Mouse (Mus musculus) cerebellum, adult 2 months (tissue): ENCODE data around the gene Syvn1. TPM values are rescaled to one million over a fixed set of nuclear protein-coding genes. Genes with fewer than 3 reads are reported as not detected.
A peak's percentile ranks its signal among the peaks of the same experiment; 100 is the strongest.

Experiments
- DNase-seq, 2 experiments: peaks; one replicate each; pipeline ENCODE4 v3.0.0; 2021
- H3K27ac ChIP-seq: fragments of 200-500 bp; 2 replicates; pipeline ENCODE4 v1.5.1; 2012; ENCODE audit warnings: low read length, control low read depth, inconsistent platforms; ENCODE audit not compliant: insufficient read depth
- H3K27me3 ChIP-seq: fragments of 200-500 bp; 2 replicates; pipeline ENCODE4 v1.6.1; 2012; ENCODE audit warnings: inconsistent platforms, mild to moderate bottlenecking, low read length, moderate library complexity; ENCODE audit not compliant: control insufficient read depth, insufficient read depth
- H3K4me1 ChIP-seq: fragments of 200-500 bp; 2 replicates; pipeline ENCODE4 v1.6.1; 2011; ENCODE audit warnings: low read length; ENCODE audit not compliant: control insufficient read depth, insufficient read depth
- H3K4me3 ChIP-seq: fragments of 200-500 bp; replicated peaks from 2 replicates; pipeline ENCODE3; 2011; ENCODE audit warnings: mild to moderate bottlenecking, low read depth, low read length, control low read depth; ENCODE audit not compliant: insufficient read depth
- CTCF ChIP-seq: fragments of 200-500 bp; IDR thresholded peaks from 2 replicates; pipeline ENCODE4 v1.5.1; 2011; ENCODE audit warnings: low read depth, mild to moderate bottlenecking, control low read depth, low read length, moderate library complexity, borderline replicate concordance; ENCODE audit not compliant: insufficient read depth
- POLR2A ChIP-seq: fragments of 200-500 bp; IDR thresholded peaks from 2 replicates; pipeline ENCODE4 v1.6.1; 2011; ENCODE audit warnings: low read length, control low read depth, borderline replicate concordance; ENCODE audit not compliant: insufficient read depth
- WGBS: fragments of 180-500 bp; shearing (Covaris S2); methylation state at CpG from one replicate; pipeline ENCODE4 v1.1.7; 2018; 5-methylcytosine and 5-hydroxymethylcytosine counted together
- polyA plus RNA-seq: library from polyadenylated mRNA; depleted of rRNA; stranded (reverse); fragments of >200 nt; gene quantifications from 2 replicates; pipeline ENCODE4 v1.2.3, GENCODE M21; 2012

The Syvn1 gene
- polyA plus RNA-seq, 1 experiment: 34.8 TPM

- Histone ChIP-seq H3K27ac (peak within 1 kb of the TSS; percentile 61), H3K27me3 (no peaks in the 10 kb centered on the region), H3K4me3 (peak within 1 kb of the TSS; percentile 89), H3K4me1 (no peaks in the 10 kb centered on the region)
- no peak for TF ChIP-seq CTCF
- TF ChIP-seq POLR2A: no peak; the same call in 1 of the 2 replicates
- peak; percentile 70 to 80 for DNase-seq
- WGBS: 2% methylated on average over 40 of the region's 40 CpGs
Measured at GRCm38 (mm10) chr19:6015511-6016315, 30.7 kb upstream of the Syvn1 start, which contains the start of gene Capn1. Gene Capn1 (minus strand): TSS chr19:6015897.

GRCm38 (mm10) chr19:6016532-6016931 is 29.8 kb upstream of the Syvn1 start:
- Histone ChIP-seq H3K4me1 (no peaks in the 10 kb centered on the region), H3K27ac (no peak overlapping the region), H3K27me3 (no peaks in the 10 kb centered on the region), H3K4me3 (peak overlapping the region; percentile 89)
- no peak for TF ChIP-seq POLR2A
- peak; percentile 27; the same call in 1 of the 2 replicates for TF ChIP-seq CTCF
- WGBS: 49% methylated on average over 7 of the region's 7 CpGs
- peak in 1 of 2 experiments; percentile 21 for DNase-seq

- no peak for TF ChIP-seq POLR2A
- peak; percentile 93 for TF ChIP-seq CTCF
- H3K4me1 ChIP-seq: no peaks in the 10 kb centered on the region
- DNase-seq: peak; percentile 82 to 89
- 33% methylated on average over 15 of the region's 15 CpGs for WGBS
- no peak overlapping the region for H3K4me3 ChIP-seq
- no peaks in the 10 kb centered on the region for H3K27me3 ChIP-seq
- H3K27ac ChIP-seq: no peak overlapping the region
Measured at GRCm38 (mm10) chr19:6018142-6019089, 28.0 kb upstream of the Syvn1 start.

DNA sequence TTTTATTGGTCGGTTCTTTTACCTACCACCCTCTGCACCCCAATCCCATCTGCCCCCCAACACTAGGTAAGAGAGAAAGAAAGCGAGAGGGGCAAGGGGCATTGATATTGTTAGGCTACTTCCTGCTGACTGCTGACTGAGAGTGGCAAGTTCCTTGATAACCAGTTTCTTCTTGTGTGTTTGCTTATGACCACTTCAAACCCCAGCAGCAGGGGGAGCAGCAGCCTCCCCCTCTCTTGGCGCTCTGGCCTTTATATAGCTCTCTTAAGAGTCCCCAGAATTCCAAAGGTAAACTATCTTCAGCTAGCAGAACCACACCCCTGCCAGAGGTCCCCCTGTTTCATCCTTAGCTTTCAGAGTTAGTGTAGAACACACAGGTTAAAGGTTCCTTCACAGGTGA is 26.1 kb upstream of the Syvn1 start:
- Histone ChIP-seq H3K27ac (no peak overlapping the region), H3K4me1 (no peaks in the 10 kb centered on the region), H3K27me3 (no peaks in the 10 kb centered on the region), H3K4me3 (no peak overlapping the region)
- TF ChIP-seq CTCF (no peak), POLR2A (no peak)
- 54% methylated on average over 3 of the region's 3 CpGs for WGBS
- no peak for DNase-seq

DNA sequence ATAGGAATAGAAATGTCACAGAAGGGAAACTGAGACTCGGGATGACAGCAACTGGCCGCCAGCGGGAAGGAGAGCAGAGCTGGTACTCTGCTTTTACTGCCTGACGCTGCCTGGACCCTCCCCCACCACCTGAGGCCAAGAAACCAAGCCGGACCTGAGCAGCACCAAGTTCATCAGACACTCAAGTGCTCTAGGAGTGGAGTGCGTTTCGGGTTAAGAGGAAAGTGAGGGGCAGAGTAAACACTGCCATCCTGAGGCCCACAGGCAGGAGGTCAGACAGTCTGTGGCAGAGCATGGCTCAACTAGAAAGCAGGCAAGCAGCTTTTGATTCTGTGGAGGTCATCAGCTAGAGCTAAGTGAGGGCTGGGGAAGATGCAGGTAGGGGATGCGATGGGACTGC is 23.3 kb upstream of the Syvn1 start:
- 67% methylated on average over 8 of the region's 8 CpGs for whole genome bisulfite sequencing
- no peak for TF ChIP-seq POLR2A
- no peak for TF ChIP-seq CTCF
- Histone ChIP-seq H3K27me3 (no peaks in the 10 kb centered on the region), H3K27ac (no peak overlapping the region), H3K4me3 (no peak overlapping the region), H3K4me1 (no peaks in the 10 kb centered on the region)
- DNase-seq: no peak

DNA sequence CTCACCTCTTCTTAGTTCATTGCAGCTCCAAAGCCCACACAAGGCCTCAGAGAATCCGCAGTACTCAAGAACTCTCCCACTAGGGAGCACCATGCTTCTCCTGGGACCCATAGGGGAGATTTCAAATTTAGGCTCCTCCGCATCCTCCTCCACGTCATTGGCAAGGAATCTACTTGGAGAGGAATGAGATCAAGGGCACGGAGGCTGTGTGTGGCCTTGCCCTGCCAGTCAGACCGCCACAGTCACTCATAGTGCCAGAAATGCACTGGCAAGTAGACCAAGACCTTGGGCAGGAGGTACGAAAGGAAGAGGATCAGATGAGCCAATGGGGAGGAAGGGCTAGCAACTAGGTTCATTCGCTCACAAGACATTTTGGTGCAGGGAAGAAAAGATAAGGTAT is 22.4 kb upstream of the Syvn1 start:
- H3K4me1 ChIP-seq: no peaks in the 10 kb centered on the region
- no peak for DNase-seq
- no peaks in the 10 kb centered on the region for H3K27me3 ChIP-seq
- WGBS: 45% methylated on average over 7 of the region's 7 CpGs
- TF ChIP-seq CTCF (no peak), POLR2A (no peak)
- H3K4me3 ChIP-seq: no peak overlapping the region
- no peak overlapping the region for H3K27ac ChIP-seq

DNA sequence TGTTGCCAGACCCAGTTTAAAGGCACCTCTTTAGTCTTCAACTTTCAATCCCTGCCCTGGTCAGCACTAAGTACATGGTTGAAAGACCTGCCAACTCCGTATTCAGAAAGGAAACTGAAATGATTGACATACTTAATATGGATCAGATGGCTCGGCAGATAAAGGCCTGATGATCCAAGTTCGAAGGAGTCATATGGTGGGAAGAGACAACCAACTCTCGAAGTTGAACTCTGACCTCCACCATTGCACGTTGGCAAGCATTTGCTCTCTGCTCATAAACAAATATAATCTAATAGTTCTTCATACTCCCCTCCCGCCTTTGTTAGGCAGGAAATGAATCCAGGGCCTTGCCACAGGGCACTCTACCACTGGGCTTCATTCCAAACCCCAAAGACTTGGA is 17.4 kb upstream of the Syvn1 start:
- no peaks in the 10 kb centered on the region for H3K4me1 ChIP-seq
- WGBS: 68% methylated on average over 6 of the region's 6 CpGs

DNA sequence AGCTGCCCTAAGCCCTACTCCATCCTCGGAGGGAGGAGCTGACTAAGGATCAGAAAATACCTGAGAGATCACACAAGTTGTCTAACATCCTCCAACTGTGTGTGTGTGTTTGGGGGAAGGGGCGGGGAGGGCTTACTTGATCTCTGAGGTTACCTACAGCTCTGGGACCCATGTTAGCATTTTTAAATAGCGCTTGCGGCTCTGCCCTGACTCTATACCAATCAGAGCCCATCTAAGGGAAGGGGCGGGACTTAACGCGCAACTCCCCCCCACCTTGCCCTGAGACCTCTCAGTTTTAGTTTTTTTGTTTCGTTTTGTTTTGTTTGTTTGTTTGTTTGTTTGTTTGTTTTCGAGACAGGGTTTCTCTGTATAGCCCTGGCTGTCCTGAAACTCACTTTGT is 16.9 kb upstream of the Syvn1 start:
- no peaks in the 10 kb centered on the region for H3K4me1 ChIP-seq
- no peak overlapping the region for H3K27ac ChIP-seq
- no peak overlapping the region for H3K4me3 ChIP-seq
- H3K27me3 ChIP-seq: no peaks in the 10 kb centered on the region
- DNase-seq: no peak
- TF ChIP-seq POLR2A: no peak
- no peak for TF ChIP-seq CTCF
- WGBS: 82% methylated on average over 9 of the region's 9 CpGs

More for the DNA sequence above, 17.4 kb upstream of the Syvn1 start:
- Histone ChIP-seq H3K4me3 (no peak overlapping the region), H3K27ac (no peak overlapping the region), H3K27me3 (no peaks in the 10 kb centered on the region)
- TF ChIP-seq POLR2A: no peak
- TF ChIP-seq CTCF: no peak
- DNase-seq: no peak
